Mouse (Mus musculus) heart, embryonic 16.5 days (tissue): ENCODE results near the gene Ttc7b. TPM values are rescaled to one million over a fixed set of nuclear protein-coding genes. Genes with fewer than 3 reads are reported as not detected.

ENCODE experiments used
- ATAC-seq: fragments of 200-750 bp; cut with Nextera tagmentation; replicated peaks from 2 replicates; pipeline ENCODE4 v1.8.0; 2017; ENCODE audit warnings: moderate number of reproducible peaks; ENCODE audit not compliant: insufficient read depth, low FRiP score; ENCODE audit errors: extremely low read depth
- H3K27ac ChIP-seq: fragments of 300-500 bp; sonication (generic); 2 replicates; pipeline ENCODE4 v1.5.1; 2014; ENCODE audit warnings: mild to moderate bottlenecking, low read length, control low read depth, moderate library complexity
- H3K27me3 ChIP-seq: fragments of 300-500 bp; sonication (generic); 2 replicates; pipeline ENCODE4 v1.6.1; 2014; ENCODE audit warnings: low read length, mixed read lengths; ENCODE audit not compliant: control insufficient read depth, insufficient read depth
- H3K36me3 ChIP-seq: fragments of 300-500 bp; sonication (generic); 2 replicates; pipeline ENCODE4 v1.6.1; 2014; ENCODE audit not compliant: control insufficient read depth, insufficient read depth
- H3K4me1 ChIP-seq: fragments of 300-500 bp; sonication (generic); 2 replicates; pipeline ENCODE4 v1.6.1; 2014; ENCODE audit warnings: low read length, mixed read lengths; ENCODE audit not compliant: control insufficient read depth, insufficient read depth
- H3K4me2 ChIP-seq: fragments of 300-500 bp; sonication (generic); 2 replicates; pipeline ENCODE4 v1.6.1; 2014; ENCODE audit warnings: low read depth, mild to moderate bottlenecking, control low read depth, low read length
- H3K4me3 ChIP-seq: fragments of 300-500 bp; sonication (generic); 2 replicates; pipeline ENCODE4 v1.5.1; 2014; ENCODE audit warnings: mild to moderate bottlenecking, control low read depth, low read length
- H3K9ac ChIP-seq: fragments of 300-500 bp; sonication (generic); 2 replicates; pipeline ENCODE4 v1.6.1; 2014; ENCODE audit warnings: low read length, control low read depth
- H3K9me3 ChIP-seq: fragments of 300-500 bp; sonication (generic); replicated peaks from 2 replicates; pipeline ENCODE4 v1.6.1; 2016; ENCODE audit warnings: low read length; ENCODE audit not compliant: control insufficient read depth
- WGBS: fragments of 180-500 bp; shearing (Covaris S2); extraction: QIAGEN DNeasy Blood & Tissue Kit; methylation state at CpG from one replicate; pipeline ENCODE4 v1.1.7; 2014; 5-methylcytosine and 5-hydroxymethylcytosine counted together
- polyA plus RNA-seq: library from polyadenylated mRNA; unstranded; fragments of >200 nt; fragmentation: Nextera tagmentation; extraction: Ambion mirVana; gene quantifications from 2 replicates; pipeline ENCODE4 v1.2.1, GENCODE M21; 2015

Ttc7b gene
- polyA plus RNA-seq, 1 experiment from 2014 or later = 6.7 TPM

DNA sequence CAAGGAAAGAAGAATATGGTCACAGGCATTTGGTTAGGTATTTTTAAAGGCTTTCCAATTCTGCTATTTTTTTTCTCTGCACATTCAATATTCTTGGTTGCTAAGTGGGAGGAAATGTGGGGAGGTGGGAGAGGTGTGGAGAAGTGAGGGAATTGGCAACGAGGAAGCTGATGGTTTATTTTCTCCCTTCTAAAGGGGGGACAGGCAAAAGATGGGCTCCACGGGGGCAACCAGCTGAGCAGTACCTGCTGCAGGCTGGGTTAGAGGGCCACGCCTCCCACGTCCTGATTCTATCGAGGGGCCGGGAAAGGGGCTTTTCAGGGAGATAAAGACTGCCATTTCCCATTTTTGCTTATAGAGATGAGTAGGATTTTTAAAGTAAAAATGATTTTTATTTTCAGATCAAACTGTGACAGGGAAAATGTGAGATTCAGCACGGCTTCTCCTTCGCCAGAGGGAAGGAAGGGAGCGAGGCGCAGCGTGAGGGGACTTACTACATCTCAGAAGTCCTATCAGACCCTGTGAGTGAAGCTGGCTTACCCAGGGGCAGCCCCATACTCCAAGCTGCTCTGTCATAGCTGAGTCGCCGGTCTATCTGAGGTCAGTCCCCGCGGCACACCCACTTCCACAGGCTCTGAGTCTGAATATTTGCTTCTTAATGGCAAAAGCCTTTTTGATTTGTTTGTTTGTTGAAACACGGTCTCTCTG lies 167.4 kb downstream of the Ttc7b start:
- Histone ChIP-seq H3K4me3 (no peak overlapping the region), H3K9me3 (no peaks in the 10 kb centered on the region), H3K4me1 (no peaks in the 10 kb centered on the region), H3K4me2 (no peak overlapping the region), H3K27ac (no peak overlapping the region), H3K27me3 (no peaks in the 10 kb centered on the region), H3K36me3 (peaks cover 4% of the 10 kb centered on the region; the same call in 1 of the 2 replicates), H3K9ac (no peak overlapping the region)
- ATAC-seq = no peak
- WGBS = 82% methylated on average over 16 of the region's 16 CpGs

- WGBS = 84% methylated on average over 6 of the region's 6 CpGs
- H3K9ac ChIP-seq = no peak overlapping the region
- H3K4me1 ChIP-seq = no peaks in the 10 kb centered on the region
- no peak overlapping the region for H3K4me2 ChIP-seq
- H3K27ac ChIP-seq = no peak overlapping the region
- no peaks in the 10 kb centered on the region for H3K27me3 ChIP-seq
- no peak overlapping the region for H3K4me3 ChIP-seq
- no peak for ATAC-seq
- peaks cover 4% of the 10 kb centered on the region; the same call in 1 of the 2 replicates for H3K36me3 ChIP-seq
- H3K9me3 ChIP-seq = no peaks in the 10 kb centered on the region
Observed at GRCm38 (mm10) chr12:100352094-100352493, 168.5 kb downstream of the Ttc7b start.

- peaks cover 4% of the 10 kb centered on the region; the same call in 1 of the 2 replicates for H3K36me3 ChIP-seq
- no peak overlapping the region for H3K4me3 ChIP-seq
- no peaks in the 10 kb centered on the region for H3K4me1 ChIP-seq
- no peak for ATAC-seq
- 65% methylated on average over 6 of the region's 6 CpGs for WGBS
- H3K9ac ChIP-seq = no peak overlapping the region
- H3K9me3 ChIP-seq = no peaks in the 10 kb centered on the region
- H3K27me3 ChIP-seq = no peaks in the 10 kb centered on the region
- no peak overlapping the region for H3K4me2 ChIP-seq
- no peak overlapping the region for H3K27ac ChIP-seq
Observed at GRCm38 (mm10) chr12:100343554-100343953, 177.1 kb downstream of the Ttc7b start.

DNA sequence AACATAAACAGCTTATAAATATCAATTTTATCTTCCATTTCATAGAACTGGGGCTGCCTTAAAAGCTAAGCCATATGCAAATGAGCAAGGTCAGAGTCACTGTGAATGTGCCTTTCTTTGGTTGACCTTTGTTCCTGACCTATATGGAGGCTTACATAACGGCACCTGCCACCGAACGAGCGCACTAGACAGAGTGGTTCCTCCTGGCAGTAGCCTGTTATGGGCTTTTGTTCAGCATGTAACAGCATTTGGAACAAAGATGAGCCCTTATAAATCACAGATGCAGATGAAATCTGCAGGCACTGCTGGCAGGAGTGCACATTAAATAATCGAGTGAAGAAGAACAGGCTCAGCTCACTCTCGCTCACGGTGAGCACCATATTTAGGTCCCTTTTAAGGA lies 179.0 kb downstream of the Ttc7b start:
- no peak overlapping the region for H3K9ac ChIP-seq
- no peak for ATAC-seq
- H3K4me3 ChIP-seq = no peak overlapping the region
- no peak overlapping the region for H3K27ac ChIP-seq
- H3K4me1 ChIP-seq = 0 out of 2 replicates have a peak, but pooled peaks cover under 1% of the 10 kb centered on the region
- no peaks in the 10 kb centered on the region for H3K27me3 ChIP-seq
- no peak overlapping the region for H3K4me2 ChIP-seq
- H3K36me3 ChIP-seq = 0 out of 2 replicates have a peak, but pooled peaks cover 4% of the 10 kb centered on the region
- WGBS = 90% methylated on average over 7 of the region's 7 CpGs
- H3K9me3 ChIP-seq = no peaks in the 10 kb centered on the region

DNA sequence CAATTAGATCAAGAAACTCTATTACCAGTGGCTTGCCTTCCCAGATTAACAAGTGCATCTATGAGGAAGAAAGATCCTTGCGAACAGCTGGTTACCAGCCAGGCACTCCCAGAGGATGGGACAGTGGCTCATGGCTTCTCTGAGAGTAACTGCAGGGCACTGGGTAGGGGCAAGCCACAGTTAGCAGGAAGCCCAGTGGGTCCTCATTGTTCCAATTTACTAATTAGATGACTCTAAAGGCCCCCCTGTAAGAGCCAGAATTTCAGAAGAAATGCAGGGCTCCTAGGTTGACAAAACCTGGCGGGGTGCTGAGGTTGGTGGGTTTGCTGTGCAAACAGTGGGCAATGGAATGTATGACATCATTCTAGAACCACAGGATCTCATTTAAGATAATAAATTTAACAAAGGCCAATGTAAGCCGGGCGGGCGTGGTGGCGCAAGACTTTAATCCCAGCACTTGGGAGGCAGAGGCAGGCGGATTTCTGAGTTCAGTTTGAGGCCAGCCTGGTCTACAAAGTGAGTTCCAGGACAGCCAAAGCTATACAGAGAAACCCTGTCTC lies 179.6 kb downstream of the Ttc7b start:
- Histone ChIP-seq H3K9me3 (no peaks in the 10 kb centered on the region), H3K4me2 (no peak overlapping the region), H3K4me1 (0 out of 2 replicates have a peak, but pooled peaks cover 5% of the 10 kb centered on the region), H3K27ac (no peak overlapping the region), H3K4me3 (no peak overlapping the region), H3K9ac (no peak overlapping the region), H3K36me3 (0 out of 2 replicates have a peak, but pooled peaks cover 2% of the 10 kb centered on the region), H3K27me3 (no peaks in the 10 kb centered on the region)
- 91% methylated on average over 7 of the region's 7 CpGs for WGBS
- no peak for ATAC-seq

DNA sequence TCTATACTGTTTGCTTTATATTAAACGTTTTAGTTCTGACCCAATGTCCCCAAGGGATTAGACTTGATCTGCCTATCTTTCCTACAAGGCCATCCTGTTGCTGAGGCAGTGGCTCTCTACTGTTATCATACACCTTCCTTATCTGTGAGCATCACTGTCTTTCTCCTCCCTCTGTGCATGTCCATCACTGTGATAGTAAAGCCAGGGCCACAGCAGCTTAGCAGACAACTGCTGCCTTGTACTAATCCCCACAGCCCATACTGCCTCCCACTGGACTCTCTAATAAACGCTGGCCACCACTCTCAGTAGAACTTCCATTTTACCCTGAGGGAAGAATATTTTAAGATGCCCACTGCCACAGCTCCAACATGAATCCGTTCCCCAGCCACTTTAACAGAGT lies 182.6 kb downstream of the Ttc7b start:
- ATAC-seq = no peak
- WGBS = 54% methylated on average over 3 of the region's 3 CpGs
- H3K27me3 ChIP-seq = no peaks in the 10 kb centered on the region
- H3K4me1 ChIP-seq = 0 out of 2 replicates have a peak, but pooled peaks cover 5% of the 10 kb centered on the region
- no peaks in the 10 kb centered on the region for H3K9me3 ChIP-seq
- no peak overlapping the region for H3K9ac ChIP-seq
- H3K4me3 ChIP-seq = no peak overlapping the region
- no peaks in the 10 kb centered on the region for H3K36me3 ChIP-seq
- no peak overlapping the region for H3K4me2 ChIP-seq
- no peak overlapping the region for H3K27ac ChIP-seq

- 74% methylated on average over 5 of the region's 5 CpGs for WGBS
- no peak for ATAC-seq
Observed at GRCm38 (mm10) chr12:100337351-100338018, 183.1 kb downstream of the Ttc7b start.

DNA sequence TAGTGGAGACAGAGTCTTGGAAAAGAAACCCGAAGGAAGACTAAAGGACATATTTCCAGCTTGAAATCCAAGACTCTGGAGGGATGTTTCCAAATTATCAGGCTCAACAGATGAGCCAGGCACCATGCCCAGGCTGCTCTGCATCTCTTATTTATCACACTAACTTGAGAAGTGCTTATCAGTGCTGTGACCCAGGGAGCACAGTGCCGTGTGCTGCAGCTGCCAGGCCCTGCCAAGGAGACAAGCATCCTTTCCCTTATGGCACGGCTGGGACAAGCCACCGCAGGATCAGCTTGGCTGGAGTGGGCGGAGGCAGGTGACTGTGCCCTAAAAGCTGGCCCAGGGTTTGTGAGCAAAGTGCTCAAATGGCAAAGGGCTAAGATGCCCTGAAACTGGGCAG lies 184.4 kb downstream of the Ttc7b start:
- 0 out of 2 replicates have a peak, but pooled peaks cover 5% of the 10 kb centered on the region for H3K4me1 ChIP-seq
- 42% methylated on average over 5 of the region's 5 CpGs for WGBS
- H3K36me3 ChIP-seq = no peaks in the 10 kb centered on the region
- no peak overlapping the region for H3K4me3 ChIP-seq
- no peak overlapping the region for H3K4me2 ChIP-seq
- no peaks in the 10 kb centered on the region for H3K27me3 ChIP-seq
- no peaks in the 10 kb centered on the region for H3K9me3 ChIP-seq
- no peak overlapping the region for H3K27ac ChIP-seq
- H3K9ac ChIP-seq = no peak overlapping the region
- 0 out of 2 replicates have a peak, but pooled peaks have one; percentile 23 for ATAC-seq

More at GRCm38 (mm10) chr12:100337351-100338018, 183.1 kb downstream of the Ttc7b start:
- H3K9me3 ChIP-seq = no peaks in the 10 kb centered on the region
- H3K27me3 ChIP-seq = no peaks in the 10 kb centered on the region
- H3K27ac ChIP-seq = no peak overlapping the region
- H3K4me2 ChIP-seq = no peak overlapping the region
- no peak overlapping the region for H3K4me3 ChIP-seq
- 0 out of 2 replicates have a peak, but pooled peaks cover 5% of the 10 kb centered on the region for H3K4me1 ChIP-seq
- H3K36me3 ChIP-seq = no peaks in the 10 kb centered on the region
- H3K9ac ChIP-seq = no peak overlapping the region

GRCm38 (mm10) chr12:100331806-100332205 lies 188.8 kb downstream of the Ttc7b start:
- H3K9ac ChIP-seq = no peak overlapping the region
- 91% methylated on average over 6 of the region's 6 CpGs for WGBS
- no peak overlapping the region for H3K27ac ChIP-seq
- no peak overlapping the region for H3K4me2 ChIP-seq
- no peaks in the 10 kb centered on the region for H3K27me3 ChIP-seq
- H3K4me1 ChIP-seq = 0 out of 2 replicates have a peak, but pooled peaks cover 5% of the 10 kb centered on the region
- no peaks in the 10 kb centered on the region for H3K9me3 ChIP-seq
- no peak for ATAC-seq
- H3K36me3 ChIP-seq = peaks cover 4% of the 10 kb centered on the region; the same call in 1 of the 2 replicates
- no peak overlapping the region for H3K4me3 ChIP-seq
